Mouse (Mus musculus): ENCODE results near the gene Gins3. TPM values are rescaled to one million over a fixed set of nuclear protein-coding genes. Genes with fewer than 3 reads are reported as not detected.
"Not testable (repeated sequence)": the region's sequence is repeated elsewhere in the genome, so short reads cannot be mapped to it uniquely, and the experiment has no call there.

Gins3 gene
- polyA plus RNA-seq, 1 experiment from 2014 or later: 16.4 TPM

- Histone ChIP-seq H3K27me3 (replicated peaks) (no peaks in the 10 kb centered on the region), H3K4me1 (peaks cover 16% of the 10 kb centered on the region), H3K4me2 (no peak overlapping the region), H3K9me3 (no peaks in the 10 kb centered on the region), H3K9ac (no peak overlapping the region), H3K27ac (replicated peaks) (no peak overlapping the region), H3K4me3 (no peak overlapping the region), H3K36me3 (no peaks in the 10 kb centered on the region)
- 71% methylated on average over 5 of the region's 5 CpGs for WGBS
- no peak for ATAC-seq (ENCODE audit: extremely low read depth, insufficient number of reproducible peaks, low FRiP score, low TSS enrichment)
Measured at GRCm38 (mm10) chr8:95653351-95653750, 20.1 kb downstream of the Gins3 start.

- Histone ChIP-seq H3K36me3 (no peaks in the 10 kb centered on the region), H3K27me3 (replicated peaks) (no peaks in the 10 kb centered on the region), H3K4me2 (no peak overlapping the region), H3K27ac (replicated peaks) (no peak overlapping the region), H3K4me3 (no peak overlapping the region), H3K4me1 (peaks cover 27% of the 10 kb centered on the region), H3K9ac (no peak overlapping the region), H3K9me3 (no peaks in the 10 kb centered on the region)
- no peak for ATAC-seq (ENCODE audit: extremely low read depth, insufficient number of reproducible peaks, low FRiP score, low TSS enrichment)
- 71% methylated on average over 7 of the region's 7 CpGs for WGBS
Measured at GRCm38 (mm10) chr8:95655831-95656230, 22.6 kb downstream of the Gins3 start.

- Histone ChIP-seq H3K9me3 (no peaks in the 10 kb centered on the region), H3K4me3 (no peak overlapping the region), H3K36me3 (no peaks in the 10 kb centered on the region), H3K4me1 (peaks cover 27% of the 10 kb centered on the region), H3K4me2 (no peak overlapping the region), H3K27ac (replicated peaks) (no peak overlapping the region), H3K27me3 (replicated peaks) (no peaks in the 10 kb centered on the region), H3K9ac (no peak overlapping the region)
- 42% methylated on average over 5 of the region's 5 CpGs for WGBS
- no peak for ATAC-seq (ENCODE audit: extremely low read depth, insufficient number of reproducible peaks, low FRiP score, low TSS enrichment)
Measured at GRCm38 (mm10) chr8:95656316-95657002, 23.2 kb downstream of the Gins3 start.

- Histone ChIP-seq H3K4me3 (no peak overlapping the region), H3K36me3 (no peaks in the 10 kb centered on the region), H3K4me1 (peaks cover 28% of the 10 kb centered on the region), H3K27me3 (replicated peaks) (no peaks in the 10 kb centered on the region), H3K4me2 (no peak overlapping the region), H3K27ac (replicated peaks) (no peak overlapping the region), H3K9ac (no peak overlapping the region), H3K9me3 (no peaks in the 10 kb centered on the region)
- WGBS: 45% methylated on average over 2 of the region's 2 CpGs
- no peak for ATAC-seq (ENCODE audit: extremely low read depth, insufficient number of reproducible peaks, low FRiP score, low TSS enrichment)
Measured at GRCm38 (mm10) chr8:95657523-95657922, 24.3 kb downstream of the Gins3 start.

- ATAC-seq (ENCODE audit: extremely low read depth, insufficient number of reproducible peaks, low FRiP score, low TSS enrichment): no peak
- no peaks in the 10 kb centered on the region for H3K36me3 ChIP-seq
- H3K27me3 ChIP-seq (replicated peaks): no peaks in the 10 kb centered on the region
- no peak overlapping the region for H3K4me3 ChIP-seq
- H3K9me3 ChIP-seq: no peaks in the 10 kb centered on the region
- H3K4me1 ChIP-seq: peaks cover 46% of the 10 kb centered on the region
- H3K4me2 ChIP-seq: no peak overlapping the region
- no peak overlapping the region for H3K9ac ChIP-seq
- no peak overlapping the region for H3K27ac ChIP-seq (replicated peaks)
- 71% methylated on average over 6 of the region's 6 CpGs for WGBS
Measured at GRCm38 (mm10) chr8:95660334-95660882, 27.2 kb downstream of the Gins3 start.

GRCm38 (mm10) chr8:95661085-95661484 is 27.8 kb downstream of the Gins3 start:
- Histone ChIP-seq H3K4me1 (peaks cover 45% of the 10 kb centered on the region), H3K4me3 (no peak overlapping the region), H3K4me2 (no peak overlapping the region), H3K9me3 (no peaks in the 10 kb centered on the region), H3K27me3 (replicated peaks) (no peaks in the 10 kb centered on the region), H3K36me3 (no peaks in the 10 kb centered on the region), H3K9ac (no peak overlapping the region), H3K27ac (replicated peaks) (no peak overlapping the region)
- WGBS: 74% methylated on average over 8 of the region's 8 CpGs
- ATAC-seq (ENCODE audit: extremely low read depth, insufficient number of reproducible peaks, low FRiP score, low TSS enrichment): no peak

- Histone ChIP-seq H3K9me3 (no peaks in the 10 kb centered on the region), H3K4me2 (no peak overlapping the region), H3K9ac (no peak overlapping the region), H3K27ac (replicated peaks) (no peak overlapping the region), H3K4me3 (no peak overlapping the region), H3K36me3 (no peaks in the 10 kb centered on the region), H3K27me3 (replicated peaks) (no peaks in the 10 kb centered on the region), H3K4me1 (peaks cover 44% of the 10 kb centered on the region)
- WGBS: 84% methylated on average over 6 of the region's 6 CpGs
- ATAC-seq (ENCODE audit: extremely low read depth, insufficient number of reproducible peaks, low FRiP score, low TSS enrichment): no peak
Measured at GRCm38 (mm10) chr8:95661575-95661974, 28.3 kb downstream of the Gins3 start.

- ATAC-seq (ENCODE audit: extremely low read depth, insufficient number of reproducible peaks, low FRiP score, low TSS enrichment): no peak
Measured at GRCm38 (mm10) chr8:95662885-95663598, 29.8 kb downstream of the Gins3 start.

GRCm38 (mm10) chr8:95663599-95663949 is 30.3 kb downstream of the Gins3 start:
- Histone ChIP-seq H3K27ac (replicated peaks) (peak overlapping the region; percentile 48; the same call in 1 of the 2 replicates), H3K4me2 (no peak overlapping the region; the same call in 1 of the 2 replicates), H3K9ac (no peak overlapping the region), H3K4me3 (no peak overlapping the region), H3K27me3 (replicated peaks) (no peaks in the 10 kb centered on the region), H3K9me3 (no peaks in the 10 kb centered on the region), H3K4me1 (peaks cover 40% of the 10 kb centered on the region), H3K36me3 (no peaks in the 10 kb centered on the region)
- WGBS: 36% methylated on average over 4 of the region's 4 CpGs
- ATAC-seq (ENCODE audit: extremely low read depth, insufficient number of reproducible peaks, low FRiP score, low TSS enrichment): no peak

More at GRCm38 (mm10) chr8:95662885-95663598, 29.8 kb downstream of the Gins3 start:
- H3K9ac ChIP-seq: no peak overlapping the region
- H3K27ac ChIP-seq (replicated peaks): peak overlapping the region; percentile 48; the same call in 1 of the 2 replicates
- H3K4me1 ChIP-seq: peaks cover 38% of the 10 kb centered on the region
- 60% methylated on average over 7 of the region's 7 CpGs for WGBS
- no peaks in the 10 kb centered on the region for H3K27me3 ChIP-seq (replicated peaks)
- no peaks in the 10 kb centered on the region for H3K9me3 ChIP-seq
- no peak overlapping the region for H3K4me2 ChIP-seq
- H3K36me3 ChIP-seq: no peaks in the 10 kb centered on the region
- no peak overlapping the region for H3K4me3 ChIP-seq

GRCm38 (mm10) chr8:95665813-95666452 is 32.7 kb downstream of the Gins3 start:
- not testable (repeated sequence) for ATAC-seq (ENCODE audit: extremely low read depth, insufficient number of reproducible peaks, low FRiP score, low TSS enrichment); H3K9ac ChIP-seq; H3K4me3 ChIP-seq; H3K27me3 ChIP-seq (replicated peaks); H3K4me2 ChIP-seq; H3K36me3 ChIP-seq; H3K27ac ChIP-seq (replicated peaks); H3K9me3 ChIP-seq
- 83% methylated on average over 11 of the region's 11 CpGs for WGBS
- H3K4me1 ChIP-seq: peaks cover 33% of the 10 kb centered on the region

- 41% methylated on average over 8 of the region's 8 CpGs for WGBS
- H3K4me2 ChIP-seq: no peak overlapping the region
- ATAC-seq (ENCODE audit: extremely low read depth, insufficient number of reproducible peaks, low FRiP score, low TSS enrichment): no peak
Measured at GRCm38 (mm10) chr8:95668163-95668958, 35.1 kb downstream of the Gins3 start.

More at GRCm38 (mm10) chr8:95668163-95668958, 35.1 kb downstream of the Gins3 start:
- H3K4me1 ChIP-seq: peaks cover 25% of the 10 kb centered on the region
- 0 out of 2 replicates have a peak overlapping the region, but pooled peaks have one; percentile 12 for H3K27ac ChIP-seq (replicated peaks)
- no peaks in the 10 kb centered on the region for H3K36me3 ChIP-seq
- H3K4me3 ChIP-seq: no peak overlapping the region
- H3K9ac ChIP-seq: peak overlapping the region; percentile 28; the same call in 1 of the 2 replicates
- no peaks in the 10 kb centered on the region for H3K9me3 ChIP-seq
- H3K27me3 ChIP-seq (replicated peaks): peaks cover 9% of the 10 kb centered on the region
